Mouse (Mus musculus) myocyte (in vitro differentiated cells): ENCODE measurements at regions not wholly inside any gene's neighbourhood (a gene's known extent, or its start where the extent isn't known, plus 50 kb on each side); places are given as distances from the start of the nearest gene placed in this dataset.
A peak's percentile ranks its signal among the peaks of the same experiment; 100 is the strongest.
"Not testable (repeated sequence)": the region's sequence is repeated elsewhere in the genome, so short reads cannot be mapped to it uniquely, and the experiment has no call there.

Experiments used
- H3K27me3 ChIP-seq: one replicate; pipeline ENCODE4 v1.6.1; 2011; ENCODE audit not compliant: control insufficient read depth, insufficient read depth, insufficient read length
- H3K36me3 ChIP-seq: one replicate; pipeline ENCODE4 v1.6.1; 2011; ENCODE audit not compliant: control insufficient read depth, insufficient read depth
- H3K4me2 ChIP-seq: one replicate; pipeline ENCODE4 v1.6.1; 2011; ENCODE audit warnings: low read depth, control low read depth
- H3K4me3 ChIP-seq: one replicate; pipeline ENCODE4 v1.5.1; 2011; ENCODE audit warnings: mild to moderate bottlenecking, control low read depth, moderate library complexity
- H3K79me2 ChIP-seq: one replicate; pipeline ENCODE4 v1.6.1; 2011; ENCODE audit not compliant: control insufficient read depth, insufficient read depth
- H3ac ChIP-seq: one replicate; pipeline ENCODE4 v1.6.1; 2011; ENCODE audit not compliant: control insufficient read depth, insufficient read length
- CEBPB ChIP-seq: IDR thresholded peaks from 2 replicates; pipeline ENCODE4 v1.6.1; 2011; ENCODE audit warnings: mild to moderate bottlenecking, moderate library complexity; ENCODE audit not compliant: poor library complexity, insufficient read depth, severe bottlenecking
- E2F4 ChIP-seq: IDR thresholded peaks from one replicate; pipeline ENCODE4 v1.6.1; 2011; ENCODE audit warnings: mild to moderate bottlenecking, control low read depth, moderate library complexity; ENCODE audit not compliant: insufficient read depth
- MAX ChIP-seq: IDR thresholded peaks from one replicate; pipeline ENCODE4 v1.6.1; 2011; ENCODE audit warnings: low read depth, mild to moderate bottlenecking, control low read depth
- MYOD1 ChIP-seq, 3 experiments: IDR thresholded peaks; one replicate each; pipeline ENCODE4 v1.6.1; 2011; ENCODE audit warnings: control low read depth in 2 of 3, low read depth in 2 of 3, mild to moderate bottlenecking in 2 of 3, moderate library complexity in 1 of 3; ENCODE audit not compliant: insufficient read length in 2 of 3, control insufficient read depth in 1 of 3
- MYOG ChIP-seq, 3 experiments: IDR thresholded peaks; one replicate each; pipeline ENCODE4 v1.6.1; 2011; ENCODE audit warnings: control low read depth in 2 of 3, low read depth in 2 of 3, mild to moderate bottlenecking in 2 of 3; ENCODE audit not compliant: insufficient read length in 2 of 3, control insufficient read depth in 1 of 3, insufficient read depth in 1 of 3
- POLR2A ChIP-seq: IDR thresholded peaks from one replicate; pipeline ENCODE4 v1.6.1; 2011; ENCODE audit warnings: low read depth, mild to moderate bottlenecking, control low read depth, moderate library complexity; ENCODE audit not compliant: insufficient read length
- POLR2AphosphoS2 ChIP-seq: IDR thresholded peaks from one replicate; pipeline ENCODE4 v1.6.1; 2011; ENCODE audit warnings: low read depth, control low read depth; ENCODE audit not compliant: insufficient read length
- REST ChIP-seq: IDR thresholded peaks from one replicate; pipeline ENCODE4 v1.6.1; 2011; ENCODE audit warnings: mild to moderate bottlenecking, control low read depth, moderate library complexity; ENCODE audit not compliant: insufficient read depth, insufficient read length
- SRF ChIP-seq: IDR thresholded peaks from one replicate; pipeline ENCODE4 v1.6.1; 2011; ENCODE audit warnings: low read depth; ENCODE audit not compliant: control insufficient read depth, insufficient read length
- TCF12 ChIP-seq: IDR thresholded peaks from one replicate; pipeline ENCODE4 v1.6.1; 2011; ENCODE audit warnings: mild to moderate bottlenecking, control low read depth; ENCODE audit not compliant: poor library complexity, insufficient read depth, severe bottlenecking
- TCF3 ChIP-seq: IDR thresholded peaks from one replicate; pipeline ENCODE4 v1.6.1; 2011; ENCODE audit warnings: low read depth, control low read depth; ENCODE audit not compliant: insufficient read length
- USF1 ChIP-seq: IDR thresholded peaks from one replicate; pipeline ENCODE4 v1.6.1; 2011; ENCODE audit warnings: low read depth, mild to moderate bottlenecking, control low read depth, moderate library complexity

DNA sequence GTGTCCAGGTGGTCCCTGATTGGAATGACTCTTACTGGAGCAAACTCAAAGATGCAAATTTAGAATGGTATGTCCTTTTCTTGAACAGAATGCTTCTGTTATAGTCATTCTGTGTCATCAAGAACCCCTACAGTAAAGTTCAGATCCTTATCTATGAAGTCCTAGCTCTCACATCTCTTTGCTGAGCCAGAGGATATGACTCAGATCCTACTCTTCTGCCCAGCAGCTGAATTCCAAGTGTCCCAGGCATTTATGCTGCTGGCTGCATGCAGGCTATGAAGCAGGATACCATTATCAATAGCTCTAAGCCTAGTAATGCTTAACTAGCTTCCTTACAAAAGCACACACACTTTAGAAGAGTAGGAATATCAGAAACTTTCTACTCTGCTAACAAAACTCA lies 116.9 kb upstream of the Prl start:
- no peaks in the 10 kb centered on the region for H3K79me2 ChIP-seq
- no peak overlapping the region for H3ac ChIP-seq
- no peaks in the 10 kb centered on the region for H3K36me3 ChIP-seq
- H3K27me3 ChIP-seq = no peaks in the 10 kb centered on the region
- H3K4me2 ChIP-seq = peak overlapping the region; percentile 16
- TF ChIP-seq TCF3 (no peak), MAX (no peak), MYOD1 (IDR thresholded peaks at IDR 0.05; ENCODE audit: control insufficient read depth in 1 of 3, insufficient read length in 2 of 3, low read depth in 2 of 3) (no peak), E2F4 (no peak), MYOG (IDR thresholded peaks at IDR 0.05; ENCODE audit: control insufficient read depth in 1 of 3, insufficient read depth in 1 of 3, insufficient read length in 2 of 3, low read depth in 2 of 3) (no peak), REST (no peak), TCF12 (no peak), POLR2A (no peak), SRF (no peak), CEBPB (no peak), POLR2AphosphoS2 (no peak), USF1 (no peak)
- H3K4me3 ChIP-seq = no peak overlapping the region

DNA sequence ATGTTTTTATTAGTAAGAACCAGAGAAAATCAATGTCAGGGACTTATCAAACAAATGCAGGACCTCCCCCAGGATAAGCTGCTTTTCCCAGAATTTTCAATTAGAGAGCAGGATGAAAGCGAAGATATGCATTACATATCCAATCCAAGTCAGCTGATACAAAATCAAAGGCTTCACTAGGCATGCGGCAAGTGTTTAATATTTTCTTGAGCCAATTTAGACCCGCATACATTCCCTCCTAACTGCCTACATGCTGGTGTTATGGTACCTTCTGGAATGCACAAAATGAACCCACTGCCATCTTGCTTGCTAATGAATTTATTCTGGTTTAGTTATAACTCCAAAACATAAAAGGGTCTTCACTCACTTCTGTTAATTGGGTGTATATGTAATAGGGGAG lies 112.9 kb upstream of the Prl start:
- Histone ChIP-seq H3K4me2 (no peak overlapping the region), H3K4me3 (no peak overlapping the region)
- TF ChIP-seq TCF3 (no peak), MAX (no peak), TCF12 (no peak), MYOG (IDR thresholded peaks at IDR 0.05; ENCODE audit: control insufficient read depth in 1 of 3, insufficient read depth in 1 of 3, insufficient read length in 2 of 3, low read depth in 2 of 3) (no peak), REST (no peak), SRF (no peak), CEBPB (no peak), POLR2AphosphoS2 (no peak), E2F4 (no peak), MYOD1 (IDR thresholded peaks at IDR 0.05; ENCODE audit: control insufficient read depth in 1 of 3, insufficient read length in 2 of 3, low read depth in 2 of 3) (no peak)

DNA sequence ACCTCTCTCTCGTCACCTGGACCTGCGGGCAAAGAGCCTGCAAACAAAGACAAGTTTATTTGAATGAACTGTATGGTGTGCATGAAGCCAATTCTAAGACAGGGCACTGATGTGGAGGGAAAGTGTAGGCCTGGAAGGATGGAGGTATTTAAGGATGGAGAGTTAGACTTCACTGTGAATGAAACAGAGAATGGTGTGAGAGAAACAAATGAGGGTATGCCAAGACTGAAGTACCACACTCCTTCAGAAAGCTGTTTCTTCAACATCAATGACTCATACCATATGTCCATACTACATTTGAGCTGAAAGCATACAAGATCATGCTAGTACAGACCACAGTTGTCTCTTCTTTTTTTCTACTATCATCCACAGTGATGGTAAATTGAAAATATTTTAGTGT lies 105.9 kb upstream of the Prl start:
- H3K79me2 ChIP-seq = no peaks in the 10 kb centered on the region
- TF ChIP-seq TCF12 (no peak), TCF3 (no peak), POLR2AphosphoS2 (no peak), REST (no peak), SRF (no peak), MAX (no peak), E2F4 (no peak), POLR2A (no peak), CEBPB (no peak), USF1 (no peak), MYOG (IDR thresholded peaks at IDR 0.05; ENCODE audit: control insufficient read depth in 1 of 3, insufficient read depth in 1 of 3, insufficient read length in 2 of 3, low read depth in 2 of 3) (no peak), MYOD1 (IDR thresholded peaks at IDR 0.05; ENCODE audit: control insufficient read depth in 1 of 3, insufficient read length in 2 of 3, low read depth in 2 of 3) (no peak)
- H3ac ChIP-seq = no peak overlapping the region
- no peak overlapping the region for H3K4me3 ChIP-seq
- no peaks in the 10 kb centered on the region for H3K27me3 ChIP-seq
- H3K4me2 ChIP-seq = no peak overlapping the region
- H3K36me3 ChIP-seq = no peaks in the 10 kb centered on the region

More for the DNA sequence above, 112.9 kb upstream of the Prl start:
- Histone ChIP-seq H3ac (no peak overlapping the region), H3K27me3 (no peaks in the 10 kb centered on the region), H3K79me2 (no peaks in the 10 kb centered on the region), H3K36me3 (no peaks in the 10 kb centered on the region)

DNA sequence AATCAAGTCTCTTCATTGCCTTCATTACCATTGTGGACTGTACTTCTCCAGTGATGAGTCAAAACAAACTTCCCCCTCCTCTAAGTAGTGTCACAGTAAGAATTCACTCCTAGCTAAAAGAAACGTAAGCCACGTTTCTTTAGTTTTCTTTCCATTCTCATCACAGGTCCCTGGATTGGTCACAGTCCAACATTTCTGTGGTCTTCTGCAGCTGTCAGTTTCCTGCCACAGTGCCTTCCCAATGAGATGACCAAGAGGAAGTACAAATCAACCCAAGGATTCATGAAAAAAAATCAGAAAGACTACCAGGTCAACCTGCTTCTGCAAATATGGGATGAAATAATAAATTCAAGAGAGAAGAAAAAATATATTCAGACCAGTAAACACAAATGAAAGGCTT lies 103.5 kb upstream of the Prl start:
- Histone ChIP-seq H3ac (no peak overlapping the region), H3K36me3 (no peaks in the 10 kb centered on the region), H3K4me3 (no peak overlapping the region), H3K4me2 (peak overlapping the region; percentile 35), H3K79me2 (no peaks in the 10 kb centered on the region), H3K27me3 (no peaks in the 10 kb centered on the region)
- no peak for TF ChIP-seq MAX
- peak in 2 of 3 experiments; percentile 46 to 61 for TF ChIP-seq MYOD1 (IDR thresholded peaks at IDR 0.05; ENCODE audit: control insufficient read depth in 1 of 3, insufficient read length in 2 of 3, low read depth in 2 of 3)
- no peak for TF ChIP-seq USF1
- TF ChIP-seq REST = no peak
- TF ChIP-seq SRF = no peak
- no peak for TF ChIP-seq E2F4
- no peak for TF ChIP-seq TCF3
- no peak for TF ChIP-seq POLR2AphosphoS2

DNA sequence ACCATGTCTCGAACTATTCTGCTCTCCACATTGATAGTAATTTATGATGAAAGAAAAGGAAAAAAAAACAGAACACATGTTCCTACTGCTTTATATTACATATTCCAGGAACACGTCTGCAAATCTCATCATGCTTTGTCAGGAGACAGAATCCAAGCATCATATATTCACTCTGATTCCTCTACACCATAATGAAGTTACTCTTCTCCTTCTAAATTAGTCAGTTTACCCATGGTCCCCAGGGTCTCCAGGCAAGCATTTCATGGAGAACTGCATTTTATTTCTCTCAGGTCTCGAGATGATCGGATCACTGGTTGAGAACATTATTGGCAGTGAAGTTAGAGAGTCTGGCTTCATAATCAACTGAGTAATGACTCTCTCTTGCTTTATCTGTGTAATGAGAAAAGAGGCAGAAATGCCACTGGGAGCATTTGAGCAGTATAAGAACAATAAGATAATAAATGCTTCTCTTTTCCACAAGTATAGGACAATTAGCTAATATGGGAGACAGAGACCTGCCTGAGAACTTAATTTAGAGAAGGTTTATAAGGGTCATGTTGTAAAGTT lies 97.8 kb upstream of the Prl start:
- no peak for TF ChIP-seq USF1
- no peak for TF ChIP-seq TCF3
- TF ChIP-seq MYOD1 (IDR thresholded peaks at IDR 0.05; ENCODE audit: control insufficient read depth in 1 of 3, insufficient read length in 2 of 3, low read depth in 2 of 3) = no peak
- no peaks in the 10 kb centered on the region for H3K36me3 ChIP-seq
- H3K27me3 ChIP-seq = no peaks in the 10 kb centered on the region
- H3K4me3 ChIP-seq = no peak overlapping the region
- no peak overlapping the region for H3K4me2 ChIP-seq
- H3ac ChIP-seq = no peak overlapping the region
- H3K79me2 ChIP-seq = no peaks in the 10 kb centered on the region

DNA sequence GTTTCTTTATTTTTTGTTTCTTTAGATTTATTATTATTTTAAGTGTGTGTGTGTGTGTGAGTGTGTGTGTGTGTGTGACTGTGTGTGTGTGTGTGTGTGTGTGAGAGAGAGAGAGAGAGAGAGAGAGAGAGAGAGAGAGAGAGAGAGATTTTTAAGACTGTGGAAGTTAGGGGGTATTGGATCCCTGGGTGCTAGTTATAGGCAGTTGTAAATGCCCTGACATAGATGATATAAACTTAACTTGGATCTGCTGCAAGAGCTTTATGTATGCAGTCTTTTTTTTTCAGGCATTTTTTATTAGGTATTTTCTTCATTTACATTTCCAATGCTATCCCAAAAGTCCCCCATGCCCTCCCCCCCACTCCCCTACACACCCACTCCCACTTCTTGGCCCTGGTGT lies 96.8 kb upstream of the Prl start:
- not testable (repeated sequence) for H3K36me3 ChIP-seq, H3ac ChIP-seq, H3K79me2 ChIP-seq, H3K4me3 ChIP-seq, H3K4me2 ChIP-seq, H3K27me3 ChIP-seq
